In the genomic region with DNA sequence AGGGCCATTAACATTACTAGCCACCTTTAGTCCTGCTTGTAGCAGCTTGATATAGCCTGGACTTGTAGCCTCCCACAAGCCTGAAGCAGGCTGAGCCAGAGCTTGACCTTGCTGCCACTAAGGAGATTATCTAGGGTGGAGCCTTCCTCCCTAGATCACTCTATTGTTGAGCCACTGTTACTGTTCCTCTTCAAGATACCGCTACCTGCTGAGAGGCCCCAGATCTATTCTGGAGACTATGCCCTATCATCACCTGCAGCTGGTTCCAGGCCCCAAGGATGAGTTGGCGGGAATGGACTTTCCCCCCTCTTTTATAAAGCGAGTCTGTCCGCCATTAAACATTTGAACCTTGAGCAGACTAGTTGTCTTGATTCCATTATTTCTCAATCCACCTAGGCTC, we compare ENCODE assay signal across 14 mouse cellular contexts.
"Had no signal": no experiment of that assay in that cellular context is flagged by ENCODE, and none has a peak within 500 bp of the region (broad histone marks: within the 10 kb centered on the region; RNA-seq: fewer than 3 reads in every experiment).

No protein-coding gene starts in this region.

- DNase-seq: gastrocnemius, adult 2 months; gastrocnemius, postnatal 10 days; gastrocnemius, postnatal 25 days; heart, adult 2 months; heart, postnatal 14 days; heart, postnatal 4 days; kidney, adult 11 months; kidney, adult 2 months; kidney, adult 9 months; kidney, postnatal 14 days; kidney, postnatal 36 days; layer of hippocampus, adult 9-11 months; liver; liver, embryonic 13.5 days had no signal
